Mouse (Mus musculus) heart, embryonic 10.5 days (tissue): ENCODE results near the gene Gnat1. TPM values are rescaled to one million over a fixed set of nuclear protein-coding genes. Genes with fewer than 3 reads are reported as not detected.

Experiments
- DNase-seq: peaks from one replicate; pipeline ENCODE4 v3.0.0-alpha.2; 2017; ENCODE audit warnings: low spot score
- H3K27ac ChIP-seq: fragments of 300-500 bp; sonication (generic); 2 replicates; pipeline ENCODE4 v1.5.1; 2016; ENCODE audit warnings: mild to moderate bottlenecking
- H3K27me3 ChIP-seq: fragments of 300-500 bp; sonication (generic); 2 replicates; pipeline ENCODE4 v1.6.1; 2016; ENCODE audit warnings: mild to moderate bottlenecking; ENCODE audit not compliant: poor library complexity, insufficient read depth, severe bottlenecking
- H3K36me3 ChIP-seq: fragments of 300-500 bp; sonication (generic); 2 replicates; pipeline ENCODE4 v1.6.1; 2016; ENCODE audit warnings: mild to moderate bottlenecking, moderate library complexity
- H3K4me1 ChIP-seq: fragments of 300-500 bp; sonication (generic); 2 replicates; pipeline ENCODE4 v1.6.1; 2016; ENCODE audit warnings: mild to moderate bottlenecking
- H3K4me3 ChIP-seq: fragments of 300-500 bp; sonication (generic); 2 replicates; pipeline ENCODE4 v1.5.1; 2016; ENCODE audit warnings: mild to moderate bottlenecking, moderate library complexity
- H3K9me3 ChIP-seq: fragments of 300-500 bp; sonication (generic); 2 replicates; pipeline ENCODE4 v1.6.1; 2016; ENCODE audit warnings: mild to moderate bottlenecking, moderate library complexity
- WGBS: fragments of 180-500 bp; shearing (Covaris S2); methylation state at CpG from one replicate; pipeline ENCODE4 v1.1.7; 2016; 5-methylcytosine and 5-hydroxymethylcytosine counted together
- polyA plus RNA-seq: library from polyadenylated mRNA; unstranded; fragments of >200 nt; fragmentation: Nextera tagmentation; extraction: Ambion mirVana; gene quantifications from 2 replicates; pipeline ENCODE4 v1.2.1, GENCODE M21; 2016

The Gnat1 gene
- polyA plus RNA-seq, 1 experiment from 2014 or later, result 3.2 TPM

DNA sequence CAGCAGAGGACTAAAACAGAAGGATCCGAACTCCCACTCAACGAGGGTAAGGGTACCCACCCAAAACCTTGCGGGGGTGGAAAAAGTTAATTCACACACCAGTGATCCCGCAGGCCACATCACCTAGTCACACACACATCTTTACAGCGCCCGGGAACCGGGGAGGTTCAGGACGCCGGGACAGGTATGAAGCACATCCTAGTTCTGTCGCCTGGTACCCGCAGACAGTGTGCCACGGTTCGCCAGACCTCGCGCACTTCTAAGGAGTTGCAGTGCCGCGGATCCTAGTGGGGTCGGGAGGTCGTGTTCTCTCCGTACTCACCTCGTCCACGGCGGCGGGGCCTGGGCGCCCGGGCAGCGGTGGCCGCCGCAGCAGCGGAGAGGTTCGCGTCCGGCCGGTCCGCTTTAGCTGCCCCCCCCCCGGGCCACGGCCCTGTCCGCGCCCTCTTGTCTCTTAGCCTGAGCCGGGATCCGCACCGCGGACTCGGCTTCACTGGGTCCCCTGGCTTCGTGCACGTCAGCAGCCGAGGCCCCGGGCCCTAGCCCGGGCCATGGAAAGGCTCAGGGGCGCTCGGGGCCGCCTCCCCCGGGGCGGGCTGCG is 29.7 kb upstream of the Gnat1 start:
- no peaks in the 10 kb centered on the region for H3K9me3 ChIP-seq
- peak overlapping the region; percentile 89 for H3K27ac ChIP-seq
- peaks cover 73% of the 10 kb centered on the region for H3K4me1 ChIP-seq
- H3K4me3 ChIP-seq, result peak overlapping the region; percentile 76
- H3K36me3 ChIP-seq, result peaks cover 7% of the 10 kb centered on the region; the same call in 1 of the 2 replicates
- H3K27me3 ChIP-seq, result peaks cover 66% of the 10 kb centered on the region
- under 1% methylated on average over 53 of the region's 55 CpGs for WGBS
- DNase-seq, result no peak

DNA sequence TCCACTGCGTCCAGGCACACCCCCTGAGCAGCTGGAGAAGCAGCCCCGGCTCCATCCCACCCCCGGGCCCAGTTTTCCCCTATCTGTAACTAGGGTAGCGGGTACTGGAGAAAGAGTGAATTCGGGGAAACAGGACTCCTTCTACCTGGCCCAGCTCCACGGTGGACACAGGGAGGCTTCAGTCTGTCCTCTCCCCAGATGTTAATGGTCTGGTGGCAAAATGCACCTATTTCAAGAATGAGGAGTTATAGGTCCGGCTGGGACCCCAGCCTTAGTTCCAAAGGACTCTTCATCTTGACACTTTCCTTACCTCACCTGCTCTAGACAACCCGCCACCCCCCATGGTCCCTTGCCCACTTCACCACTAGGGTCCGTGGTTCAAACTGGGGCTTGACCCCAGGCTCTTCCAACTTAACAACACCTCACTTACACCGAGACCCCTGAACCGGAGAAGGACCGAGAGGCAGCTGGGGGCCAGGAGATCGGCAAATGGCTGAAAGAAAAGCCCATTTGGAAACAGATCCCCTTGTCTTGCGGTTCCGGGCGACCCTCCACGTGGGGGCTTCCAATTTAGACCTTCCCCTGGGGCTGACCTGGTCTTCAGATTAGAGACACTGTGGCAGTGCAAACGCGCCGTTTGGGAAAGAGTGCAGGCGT is 29.1 kb upstream of the Gnat1 start:
- peak overlapping the region; percentile 76 for H3K4me3 ChIP-seq
- no peak for DNase-seq
- no peaks in the 10 kb centered on the region for H3K9me3 ChIP-seq
- H3K27ac ChIP-seq, result peak overlapping the region; percentile 89
- 3% methylated on average over 21 of the region's 21 CpGs for WGBS
- peaks cover 69% of the 10 kb centered on the region for H3K27me3 ChIP-seq
- H3K36me3 ChIP-seq, result peaks cover 11% of the 10 kb centered on the region
- peaks cover 73% of the 10 kb centered on the region for H3K4me1 ChIP-seq

DNA sequence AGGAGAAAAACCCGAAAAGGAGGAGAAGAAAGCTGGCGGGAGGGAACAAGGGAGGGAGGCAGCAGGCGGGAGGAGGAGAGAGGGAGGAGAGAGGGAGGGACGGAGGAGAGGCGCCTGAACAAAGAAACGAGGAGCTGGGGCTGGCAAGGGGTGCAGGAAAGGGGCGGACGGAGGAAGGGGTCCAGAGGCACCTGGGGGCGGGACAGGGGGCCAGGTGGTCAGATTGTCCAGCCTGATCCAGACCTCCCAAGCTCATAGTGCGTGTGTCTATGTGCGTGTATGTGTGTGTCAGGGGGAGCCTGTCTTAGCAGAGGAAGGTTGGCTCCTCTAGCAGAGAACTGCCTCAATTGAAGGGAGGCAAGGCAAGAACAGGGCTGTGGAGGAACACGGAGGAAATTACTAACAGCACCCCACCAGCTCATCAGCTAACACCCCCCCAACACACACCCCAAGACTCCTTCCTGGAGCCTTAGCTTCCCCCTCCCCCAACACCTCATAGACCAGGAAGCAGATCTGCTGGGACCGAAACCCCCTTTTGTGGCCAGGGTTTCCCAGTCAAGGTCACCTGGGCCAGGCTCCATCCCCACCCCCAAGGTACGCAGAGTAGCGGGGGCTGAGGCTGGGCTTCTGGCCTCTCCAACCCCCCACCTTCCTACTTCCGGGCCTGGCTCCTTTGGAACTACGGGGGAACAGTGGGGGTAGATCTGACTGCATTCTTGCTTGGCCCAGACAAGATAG is 28.4 kb upstream of the Gnat1 start:
- Histone ChIP-seq H3K4me1 (peaks cover 78% of the 10 kb centered on the region), H3K9me3 (no peaks in the 10 kb centered on the region), H3K27ac (peak overlapping the region; percentile 89), H3K4me3 (peak overlapping the region; percentile 76), H3K27me3 (peaks cover 69% of the 10 kb centered on the region), H3K36me3 (peaks cover 11% of the 10 kb centered on the region)
- DNase-seq, result no peak
- WGBS, result 2% methylated on average over 17 of the region's 17 CpGs

DNA sequence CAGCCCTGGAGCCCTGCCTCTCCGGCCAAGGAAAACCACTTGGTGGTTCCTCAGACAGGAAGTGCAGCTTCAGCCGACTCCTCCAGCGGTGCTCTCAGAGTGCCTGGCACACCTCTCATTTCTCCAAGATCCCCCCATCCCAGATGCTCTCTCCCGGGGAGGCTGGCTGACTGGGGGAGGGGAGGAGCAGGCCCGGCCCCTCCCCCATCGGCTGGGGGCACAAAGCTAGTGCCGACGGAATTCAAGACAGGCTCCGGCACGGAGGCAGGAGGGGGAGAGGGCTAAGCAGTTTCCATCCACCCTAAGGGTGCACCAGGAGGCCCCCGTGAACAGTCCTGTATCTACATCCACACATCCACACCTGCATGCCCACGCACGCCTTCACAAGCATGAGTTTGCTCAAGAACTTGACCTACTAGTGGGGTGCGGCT is 27.3 kb upstream of the Gnat1 start:
- Histone ChIP-seq H3K4me3 (peak overlapping the region; percentile 76), H3K36me3 (peaks cover 14% of the 10 kb centered on the region), H3K4me1 (peaks cover 89% of the 10 kb centered on the region), H3K27me3 (peaks cover 66% of the 10 kb centered on the region), H3K27ac (peak overlapping the region; percentile 89), H3K9me3 (no peaks in the 10 kb centered on the region)
- no peak for DNase-seq
- WGBS, result 3% methylated on average over 14 of the region's 14 CpGs

DNA sequence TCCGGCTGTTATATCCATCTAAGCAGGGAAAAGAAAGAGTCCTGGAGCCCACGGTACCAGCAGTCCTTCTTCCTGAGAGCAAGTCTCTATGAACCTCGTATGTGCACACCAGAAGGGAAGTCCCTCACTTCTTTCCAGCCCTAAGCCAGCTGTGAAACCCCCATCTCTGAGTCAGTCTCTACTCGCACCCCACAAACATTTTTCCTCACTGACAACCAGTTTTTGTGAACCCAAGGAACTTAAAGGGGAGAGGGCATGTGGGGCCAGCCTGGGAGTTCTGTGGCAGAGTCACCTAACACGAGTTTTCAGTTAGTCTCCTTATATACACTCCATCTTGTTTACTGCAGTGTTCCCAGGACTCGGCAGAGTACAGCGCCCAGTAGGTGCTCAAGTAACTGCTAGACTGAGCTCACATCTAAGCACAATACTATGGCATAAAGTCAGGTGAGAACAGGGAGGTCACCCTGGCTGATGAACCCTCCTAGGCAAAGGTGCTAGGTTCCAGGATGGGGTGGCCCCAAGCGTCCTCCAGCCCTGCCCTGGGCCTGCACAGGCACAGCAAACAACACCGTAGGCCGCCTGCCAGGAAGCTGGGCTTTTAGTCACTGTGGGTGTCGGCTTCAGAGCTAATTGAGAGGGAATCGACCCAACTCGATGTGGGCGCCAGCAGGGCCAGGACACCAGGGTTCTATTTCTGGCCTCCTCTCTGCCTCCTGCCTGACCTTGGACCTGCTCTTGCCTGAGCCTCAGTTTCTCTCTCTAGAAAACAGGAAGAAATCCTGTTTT is 24.0 kb upstream of the Gnat1 start:
- Histone ChIP-seq H3K4me1 (peaks cover 99% of the 10 kb centered on the region), H3K9me3 (no peaks in the 10 kb centered on the region), H3K27me3 (peaks cover 37% of the 10 kb centered on the region), H3K36me3 (peaks cover 20% of the 10 kb centered on the region), H3K4me3 (no peak overlapping the region), H3K27ac (peak overlapping the region; percentile 60)
- WGBS, result 51% methylated on average over 14 of the region's 14 CpGs
- DNase-seq, result no peak

DNA sequence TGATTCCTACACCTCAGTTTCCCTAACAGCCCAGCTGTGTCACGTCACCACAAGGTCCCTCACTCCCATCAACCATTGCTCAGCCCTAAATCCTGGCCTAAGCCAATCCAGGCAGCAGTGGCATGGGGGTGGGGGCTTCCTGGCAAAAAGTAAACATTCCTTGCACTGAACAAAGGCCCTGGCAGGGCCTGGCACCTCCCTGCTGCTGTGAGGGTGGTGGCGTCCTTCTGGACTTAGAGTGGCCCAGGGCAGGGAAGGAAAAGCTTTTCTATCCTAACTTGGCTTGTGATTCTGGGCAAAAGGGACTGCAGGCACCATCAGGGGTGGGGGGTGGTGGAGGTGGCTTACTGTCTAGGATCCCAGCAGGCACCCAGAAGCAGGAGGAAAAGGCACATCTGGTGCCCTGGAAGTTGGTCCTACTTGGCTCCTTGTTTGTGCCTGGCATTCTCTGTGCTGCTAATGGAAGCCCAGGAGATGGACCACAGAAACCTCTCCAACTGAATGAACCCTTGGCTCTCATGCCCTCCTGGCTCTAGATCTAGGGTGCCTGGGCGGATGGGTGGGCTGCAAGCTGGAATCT is 23.2 kb upstream of the Gnat1 start:
- Histone ChIP-seq H3K9me3 (no peaks in the 10 kb centered on the region), H3K36me3 (peaks cover 20% of the 10 kb centered on the region), H3K4me3 (no peak overlapping the region), H3K27me3 (peaks cover 29% of the 10 kb centered on the region; the same call in 1 of the 2 replicates), H3K27ac (0 out of 2 replicates have a peak overlapping the region, but pooled peaks have one; percentile 60), H3K4me1 (peaks cover 99% of the 10 kb centered on the region)
- DNase-seq, result no peak
- 74% methylated on average over 3 of the region's 3 CpGs for WGBS

DNA sequence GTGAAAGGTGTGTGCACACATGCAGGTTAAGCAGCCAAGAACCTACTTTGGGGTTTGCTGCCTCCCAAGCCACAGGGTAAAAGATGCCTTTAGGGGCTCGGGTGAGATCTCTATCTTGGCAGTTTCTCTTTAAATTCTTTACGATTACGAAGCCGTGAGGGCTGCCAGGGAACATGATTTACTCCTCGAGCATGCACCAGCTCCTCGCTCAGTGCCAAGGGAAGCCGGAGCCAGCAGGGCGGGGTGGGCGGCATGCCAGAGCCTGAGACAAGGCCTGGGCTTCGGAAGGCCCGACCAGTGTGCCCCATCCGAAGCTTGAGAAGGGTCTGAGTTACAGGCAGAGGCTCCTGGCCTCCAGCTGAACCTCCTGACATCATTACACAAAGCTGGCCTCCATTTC is 22.1 kb upstream of the Gnat1 start:
- H3K9me3 ChIP-seq, result no peaks in the 10 kb centered on the region
- no peak overlapping the region for H3K4me3 ChIP-seq
- no peak for DNase-seq
- 72% methylated on average over 12 of the region's 12 CpGs for WGBS
- H3K27ac ChIP-seq, result 0 out of 2 replicates have a peak overlapping the region, but pooled peaks have one; percentile 39
- peaks cover 20% of the 10 kb centered on the region for H3K36me3 ChIP-seq
- peaks cover 99% of the 10 kb centered on the region for H3K4me1 ChIP-seq
- peaks cover 18% of the 10 kb centered on the region; the same call in 1 of the 2 replicates for H3K27me3 ChIP-seq

DNA sequence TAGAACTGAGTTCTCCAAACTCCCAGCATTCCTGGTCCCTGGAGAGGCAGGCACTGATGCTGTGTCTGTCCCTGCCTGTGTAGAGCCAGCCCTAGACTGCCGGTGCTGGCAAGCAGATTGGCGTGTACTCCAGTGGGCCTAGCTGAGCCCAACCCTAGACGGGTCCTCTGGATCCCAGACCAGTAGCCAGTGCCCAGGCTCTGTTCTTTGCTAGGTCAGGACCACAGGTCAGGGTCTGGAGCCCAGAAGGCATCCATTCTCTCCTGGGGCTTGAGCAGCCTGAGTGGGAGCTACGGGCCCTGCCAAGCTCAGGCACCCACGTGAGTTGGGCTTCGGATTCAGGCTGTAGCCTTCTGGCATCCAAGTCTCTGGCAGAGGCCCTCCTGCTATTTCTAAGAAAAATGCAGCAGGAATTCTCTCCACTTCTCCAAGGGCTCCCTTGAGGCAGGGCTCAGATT is 20.6 kb upstream of the Gnat1 start:
- Histone ChIP-seq H3K27ac (peak overlapping the region; percentile 81), H3K4me1 (peaks cover 98% of the 10 kb centered on the region), H3K4me3 (no peak overlapping the region), H3K36me3 (peaks cover 17% of the 10 kb centered on the region), H3K9me3 (no peaks in the 10 kb centered on the region), H3K27me3 (0 out of 2 replicates have a peak, but pooled peaks cover 4% of the 10 kb centered on the region)
- 27% methylated on average over 6 of the region's 6 CpGs for WGBS
- DNase-seq, result no peak

DNA sequence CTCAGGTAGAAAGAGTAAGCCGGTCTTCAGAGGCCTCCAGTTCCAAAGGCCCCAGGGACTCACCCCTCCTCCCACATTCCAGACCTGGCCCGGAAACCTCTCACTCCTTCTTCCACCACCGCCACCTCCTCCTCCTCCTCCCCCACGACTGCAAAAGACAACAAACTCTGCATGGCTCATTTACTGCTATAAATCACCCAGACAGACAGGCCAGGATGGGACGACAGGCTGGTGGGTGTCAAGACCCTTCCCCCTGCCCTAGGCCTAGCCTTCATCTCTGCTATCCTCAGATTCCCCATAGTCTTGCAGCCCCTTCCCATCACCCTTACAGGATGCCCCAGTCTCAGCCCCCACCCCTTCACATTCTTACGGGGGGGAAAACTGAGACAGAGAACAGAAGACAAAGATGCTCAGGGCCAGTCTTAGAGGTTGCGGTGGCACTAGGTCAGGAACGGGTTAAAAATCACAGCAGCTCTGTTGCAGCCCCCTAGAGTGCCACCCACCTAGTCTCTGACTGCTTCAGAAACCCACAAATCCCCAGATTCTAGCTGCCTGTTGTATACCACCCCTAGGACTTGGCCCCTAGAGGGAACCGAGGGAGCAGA is 20.0 kb upstream of the Gnat1 start:
- H3K9me3 ChIP-seq, result no peaks in the 10 kb centered on the region
- WGBS, result 12% methylated on average over 9 of the region's 9 CpGs
- peak overlapping the region; percentile 81 for H3K27ac ChIP-seq
- H3K36me3 ChIP-seq, result peaks cover 13% of the 10 kb centered on the region
- 0 out of 2 replicates have a peak, but pooled peaks cover 3% of the 10 kb centered on the region for H3K27me3 ChIP-seq
- H3K4me1 ChIP-seq, result peaks cover 98% of the 10 kb centered on the region
- DNase-seq, result no peak
- 0 out of 2 replicates have a peak overlapping the region, but pooled peaks have one; percentile 22 for H3K4me3 ChIP-seq

DNA sequence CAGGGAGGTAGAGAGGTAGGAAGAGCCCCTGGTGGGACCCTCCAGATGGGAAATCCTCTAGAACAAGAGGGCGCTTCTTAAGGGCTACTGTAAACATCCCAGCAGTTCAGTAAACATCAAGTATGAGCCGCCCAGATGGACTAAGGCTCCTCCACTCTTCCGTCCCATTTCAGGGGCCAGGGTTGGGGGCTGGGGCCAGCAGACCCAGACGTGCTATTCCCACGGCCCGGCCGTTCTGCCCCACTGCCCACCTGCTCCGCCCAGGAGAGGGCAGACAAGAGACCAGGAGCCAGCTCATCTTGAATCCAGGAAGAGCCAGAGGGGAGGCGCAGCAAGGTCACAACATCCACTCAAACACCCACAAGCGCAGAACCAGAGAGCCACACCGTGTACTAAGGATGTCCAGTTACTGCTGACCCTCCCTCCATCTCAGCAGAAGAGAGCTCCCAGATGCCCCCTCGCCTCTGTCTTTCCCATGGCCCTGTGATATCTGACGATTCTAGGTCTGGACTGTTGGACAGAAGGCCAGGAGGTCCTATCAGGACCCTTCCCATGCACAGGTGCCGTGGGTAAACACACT is 19.2 kb upstream of the Gnat1 start:
- H3K4me1 ChIP-seq, result peaks cover 93% of the 10 kb centered on the region
- H3K4me3 ChIP-seq, result peak overlapping the region; percentile 22
- peaks cover 10% of the 10 kb centered on the region for H3K36me3 ChIP-seq

DNA sequence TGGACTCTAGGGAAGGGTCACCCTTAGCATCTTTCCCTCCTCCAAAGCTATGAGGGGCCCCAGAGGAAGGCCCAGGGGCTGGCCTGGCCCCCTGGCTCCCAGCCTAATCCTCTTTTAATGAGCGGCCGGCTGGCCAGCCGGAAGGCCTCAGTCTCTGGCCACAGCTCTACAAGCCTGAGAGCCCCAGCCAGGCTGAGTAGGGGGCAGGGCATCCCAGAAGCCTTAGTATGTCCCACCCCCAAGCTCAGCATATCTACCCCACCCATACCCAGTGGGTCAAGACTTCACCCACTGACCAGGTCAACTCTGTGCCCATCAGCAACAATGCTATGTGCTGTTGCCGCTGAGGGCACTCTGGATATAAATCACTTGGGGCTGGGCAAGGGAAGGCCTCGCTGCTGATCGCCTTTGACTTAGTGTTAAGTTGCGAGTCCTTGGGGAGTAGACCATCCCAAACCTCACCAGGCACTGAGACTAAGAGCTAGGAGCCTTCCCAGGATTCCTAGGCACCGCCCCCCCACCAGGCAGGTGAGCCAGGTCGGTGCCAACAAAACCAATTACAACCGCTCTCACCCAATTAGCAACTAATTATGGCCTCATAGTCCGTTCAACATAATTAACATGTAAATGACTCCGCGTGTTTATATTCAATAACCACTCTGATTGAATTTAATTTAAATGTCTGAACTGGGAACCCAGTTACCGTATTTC is 18.5 kb upstream of the Gnat1 start:
- peak overlapping the region; percentile 81 for H3K27ac ChIP-seq
- H3K4me1 ChIP-seq, result peaks cover 94% of the 10 kb centered on the region
- 34% methylated on average over 14 of the region's 14 CpGs for WGBS
- no peak for DNase-seq
- peaks cover 9% of the 10 kb centered on the region; the same call in 1 of the 2 replicates for H3K36me3 ChIP-seq
- no peaks in the 10 kb centered on the region for H3K9me3 ChIP-seq
- no peaks in the 10 kb centered on the region for H3K27me3 ChIP-seq
- no peak overlapping the region for H3K4me3 ChIP-seq

More for the DNA sequence above, 19.2 kb upstream of the Gnat1 start:
- no peak for DNase-seq
- no peaks in the 10 kb centered on the region for H3K9me3 ChIP-seq
- H3K27ac ChIP-seq, result peak overlapping the region; percentile 81
- WGBS, result 17% methylated on average over 14 of the region's 14 CpGs
- H3K27me3 ChIP-seq, result 0 out of 2 replicates have a peak, but pooled peaks cover 2% of the 10 kb centered on the region
